Mouse (Mus musculus): ENCODE measurements around the gene Rybp. TPM values are rescaled to one million over a fixed set of nuclear protein-coding genes. Genes with fewer than 3 reads are reported as not detected.

The Rybp gene
- polyA plus RNA-seq, 1 experiment = 37.4 TPM

DNA sequence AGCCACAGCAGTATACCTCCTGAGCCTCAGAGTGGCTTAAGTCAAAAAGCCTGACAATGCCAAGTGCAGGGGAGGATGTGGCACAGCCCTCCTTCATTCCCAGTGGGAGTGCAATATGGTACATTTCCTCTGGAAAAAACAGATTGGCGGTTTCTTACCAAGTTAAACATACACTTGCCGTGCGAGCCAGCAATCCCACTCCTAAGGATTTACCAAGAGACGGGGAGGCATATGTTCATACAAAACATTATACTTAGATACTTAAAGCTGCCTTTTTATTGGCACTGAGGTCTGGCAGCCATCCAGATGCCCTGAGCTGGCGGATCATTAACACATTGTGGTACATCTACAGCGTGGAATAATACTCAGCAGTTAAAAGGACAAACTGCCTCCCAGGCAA, 5.1 kb upstream of the Rybp start:
- TF ChIP-seq CTCF (IDR thresholded peaks at IDR 0.05; ENCODE audit: extremely low read depth, insufficient read depth, low read length) (no peak), POLR2A (IDR thresholded peaks at IDR 0.05; ENCODE audit: extremely low read depth, insufficient read depth, low read length) (no peak)
- H3K4me3 ChIP-seq (ENCODE audit: insufficient read depth, low read length) = no peak overlapping the region
- H3K4me1 ChIP-seq (ENCODE audit: control insufficient read depth, insufficient read depth, low read length) = no peaks in the 10 kb centered on the region
- no peak overlapping the region for H3K27ac ChIP-seq (ENCODE audit: insufficient read depth, low read length)

DNA sequence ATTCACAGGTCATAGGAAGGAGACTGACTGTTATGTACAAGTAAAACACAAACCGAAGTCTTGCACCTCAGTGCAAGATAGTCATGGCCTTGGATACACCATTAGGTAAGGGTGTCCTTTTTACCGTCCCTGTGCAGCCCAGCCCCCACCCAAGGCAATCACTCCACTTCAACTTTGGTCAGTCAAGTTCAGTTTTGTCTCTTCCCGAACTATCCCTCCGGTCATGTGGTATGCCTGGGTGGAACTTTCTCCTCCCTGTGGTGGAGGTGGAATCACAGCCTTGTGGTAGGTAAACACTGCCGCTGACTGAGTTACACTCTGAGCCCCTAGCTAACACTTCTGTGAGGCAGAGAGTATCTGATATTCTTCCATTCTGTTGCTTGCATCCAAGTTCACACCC, 1.8 kb upstream of the Rybp start:
- H3K4me3 ChIP-seq (ENCODE audit: insufficient read depth, low read length) = no peak overlapping the region
- H3K4me1 ChIP-seq (ENCODE audit: control insufficient read depth, insufficient read depth, low read length) = peaks cover 3% of the 10 kb centered on the region; the same call in 1 of the 2 replicates
- TF ChIP-seq CTCF (IDR thresholded peaks at IDR 0.05; ENCODE audit: extremely low read depth, insufficient read depth, low read length) = no peak
- TF ChIP-seq POLR2A (IDR thresholded peaks at IDR 0.05; ENCODE audit: extremely low read depth, insufficient read depth, low read length) = no peak
- no peak overlapping the region for H3K27ac ChIP-seq (ENCODE audit: insufficient read depth, low read length)

DNA sequence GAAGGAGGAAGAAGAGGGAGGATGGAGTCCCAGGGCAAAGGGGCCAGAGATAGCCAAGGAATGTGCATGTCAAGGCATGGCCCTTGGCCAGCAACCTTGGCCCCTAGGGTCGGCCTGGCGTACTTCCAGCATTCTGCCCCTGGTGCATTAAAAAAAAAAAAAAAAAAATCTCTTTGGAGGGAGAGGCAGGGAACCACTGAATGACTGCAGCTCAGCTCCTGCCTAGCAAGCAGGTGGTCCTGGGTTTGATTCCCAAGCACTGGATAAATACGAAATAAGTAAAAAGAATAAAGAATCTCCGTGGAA, 1.4 kb upstream of the Rybp start:
- Histone ChIP-seq H3K4me1 (ENCODE audit: control insufficient read depth, insufficient read depth, low read length) (peaks cover 3% of the 10 kb centered on the region; the same call in 1 of the 2 replicates), H3K27ac (ENCODE audit: insufficient read depth, low read length) (no peak overlapping the region), H3K4me3 (ENCODE audit: insufficient read depth, low read length) (no peak overlapping the region)
- TF ChIP-seq CTCF (IDR thresholded peaks at IDR 0.05; ENCODE audit: extremely low read depth, insufficient read depth, low read length) (no peak), POLR2A (IDR thresholded peaks at IDR 0.05; ENCODE audit: extremely low read depth, insufficient read depth, low read length) (no peak)

DNA sequence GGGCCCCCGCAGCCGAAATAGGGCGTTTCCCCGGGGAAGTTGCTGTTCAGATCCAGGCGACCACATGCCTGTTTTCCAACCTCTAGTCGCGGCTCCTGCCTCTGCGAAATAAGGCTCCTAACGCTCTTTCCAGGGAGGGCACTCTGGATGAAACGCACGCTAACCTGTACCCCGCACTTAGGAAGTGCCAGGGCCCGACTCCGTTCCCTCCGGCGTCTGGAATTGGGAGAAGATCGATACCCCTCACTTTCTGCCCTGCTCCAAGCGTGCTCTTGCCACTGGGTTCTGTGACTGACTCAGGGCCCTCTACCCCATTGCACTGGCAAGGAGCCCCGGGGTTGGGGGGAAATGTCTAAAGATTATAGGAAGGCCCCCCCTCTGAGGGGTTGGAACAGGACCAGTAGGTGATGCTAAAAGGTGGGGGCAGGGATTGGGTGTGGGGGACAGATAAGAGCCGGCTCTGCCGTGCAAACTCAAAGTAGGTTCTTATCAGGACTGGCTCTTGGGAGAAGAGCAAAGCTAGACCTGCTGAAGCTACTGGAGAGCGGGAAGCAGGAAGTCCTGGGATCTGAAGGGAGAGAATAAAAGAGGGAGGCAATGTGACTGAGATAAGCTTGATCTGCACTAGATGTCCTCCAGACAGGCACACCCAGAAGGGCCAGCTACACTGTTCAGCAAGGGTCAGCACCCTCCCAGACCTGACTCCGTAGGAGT, 888 bp upstream of the Rybp start:
- H3K4me1 ChIP-seq (ENCODE audit: control insufficient read depth, insufficient read depth, low read length) = peaks cover 3% of the 10 kb centered on the region; the same call in 1 of the 2 replicates
- peak overlapping the region; percentile 20 for H3K4me3 ChIP-seq (ENCODE audit: insufficient read depth, low read length)
- 0 out of 2 replicates have a peak overlapping the region, but pooled peaks have one; percentile 21 for H3K27ac ChIP-seq (ENCODE audit: insufficient read depth, low read length)
- TF ChIP-seq CTCF (IDR thresholded peaks at IDR 0.05; ENCODE audit: extremely low read depth, insufficient read depth, low read length) (no peak), POLR2A (IDR thresholded peaks at IDR 0.05; ENCODE audit: extremely low read depth, insufficient read depth, low read length) (no peak)

DNA sequence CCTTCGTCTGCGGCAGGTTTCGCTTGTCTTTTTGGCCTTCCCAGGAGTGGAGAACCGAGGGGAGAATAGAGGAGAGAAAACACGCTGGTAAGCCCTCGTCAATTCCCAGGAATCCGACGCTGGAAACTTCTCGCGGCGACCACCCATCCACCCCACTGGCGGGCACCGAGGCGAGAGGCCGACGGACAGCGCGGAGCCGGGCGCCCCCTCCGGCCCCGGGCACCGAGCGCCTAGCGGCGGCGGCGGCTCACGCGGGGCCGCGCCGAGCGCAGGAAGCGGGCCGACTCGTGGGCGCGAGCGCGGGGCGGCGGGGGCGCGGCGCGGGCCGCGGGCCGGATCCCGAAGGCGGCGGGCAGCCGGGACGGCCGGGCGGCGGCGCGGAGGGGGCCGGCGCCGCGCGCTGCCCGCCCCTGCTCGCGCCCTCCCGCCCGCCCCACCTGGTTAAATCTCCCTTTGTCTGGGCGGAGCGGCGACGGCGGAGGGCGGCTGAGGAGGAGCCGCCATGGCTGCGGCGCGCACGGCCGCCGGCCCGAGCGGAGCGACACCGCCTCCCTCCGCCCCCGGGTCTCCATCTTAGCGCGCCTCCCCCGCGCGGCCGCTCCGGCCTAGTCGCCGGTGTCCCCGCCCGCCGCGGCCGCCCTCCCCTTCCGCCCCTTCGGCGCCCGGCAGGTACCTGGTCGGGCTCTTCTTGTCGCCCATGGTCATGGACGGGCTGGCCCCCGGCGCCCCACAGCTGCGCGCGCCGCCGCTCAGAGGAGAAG, 532 bp downstream of the Rybp start:
- peak overlapping the region; percentile 93 for H3K27ac ChIP-seq (ENCODE audit: insufficient read depth, low read length)
- peak overlapping the region; percentile 81 for H3K4me3 ChIP-seq (ENCODE audit: insufficient read depth, low read length)
- no peak for TF ChIP-seq CTCF (IDR thresholded peaks at IDR 0.05; ENCODE audit: extremely low read depth, insufficient read depth, low read length)
- no peak for TF ChIP-seq POLR2A (IDR thresholded peaks at IDR 0.05; ENCODE audit: extremely low read depth, insufficient read depth, low read length)
- peaks cover 3% of the 10 kb centered on the region; the same call in 1 of the 2 replicates for H3K4me1 ChIP-seq (ENCODE audit: control insufficient read depth, insufficient read depth, low read length)

DNA sequence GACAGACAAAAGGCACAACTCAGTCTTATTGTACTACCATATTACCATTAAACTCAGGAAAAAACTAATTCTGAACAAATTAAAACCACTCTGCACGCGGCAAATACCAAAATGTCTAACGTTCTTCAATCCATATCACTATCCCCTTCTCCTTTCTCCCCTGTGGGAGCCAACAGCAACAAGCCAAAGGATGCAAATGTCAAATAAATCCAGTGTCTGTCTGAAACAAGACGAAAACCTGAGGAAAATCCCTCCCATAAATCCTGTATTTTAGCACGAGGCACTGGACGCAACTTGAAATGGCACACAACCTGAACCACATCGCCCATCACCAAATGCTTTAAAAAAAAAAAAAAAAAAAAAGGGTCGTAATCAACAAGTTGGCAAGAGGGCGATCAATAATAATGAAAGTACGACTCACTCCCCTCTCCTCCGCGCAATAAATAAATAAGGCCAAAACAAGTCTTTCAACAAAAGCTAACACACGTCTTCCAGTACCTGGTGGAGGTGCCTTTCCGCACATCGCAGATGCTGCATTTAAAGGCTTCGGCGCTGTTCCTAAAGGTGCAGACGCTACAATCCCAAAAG, 1.2 kb downstream of the Rybp start:
- Histone ChIP-seq H3K27ac (ENCODE audit: insufficient read depth, low read length) (0 out of 2 replicates have a peak overlapping the region, but pooled peaks have one; percentile 35), H3K4me1 (ENCODE audit: control insufficient read depth, insufficient read depth, low read length) (peaks cover 3% of the 10 kb centered on the region; the same call in 1 of the 2 replicates), H3K4me3 (ENCODE audit: insufficient read depth, low read length) (peak overlapping the region; percentile 81)
- TF ChIP-seq CTCF (IDR thresholded peaks at IDR 0.05; ENCODE audit: extremely low read depth, insufficient read depth, low read length) (no peak), POLR2A (IDR thresholded peaks at IDR 0.05; ENCODE audit: extremely low read depth, insufficient read depth, low read length) (no peak)

DNA sequence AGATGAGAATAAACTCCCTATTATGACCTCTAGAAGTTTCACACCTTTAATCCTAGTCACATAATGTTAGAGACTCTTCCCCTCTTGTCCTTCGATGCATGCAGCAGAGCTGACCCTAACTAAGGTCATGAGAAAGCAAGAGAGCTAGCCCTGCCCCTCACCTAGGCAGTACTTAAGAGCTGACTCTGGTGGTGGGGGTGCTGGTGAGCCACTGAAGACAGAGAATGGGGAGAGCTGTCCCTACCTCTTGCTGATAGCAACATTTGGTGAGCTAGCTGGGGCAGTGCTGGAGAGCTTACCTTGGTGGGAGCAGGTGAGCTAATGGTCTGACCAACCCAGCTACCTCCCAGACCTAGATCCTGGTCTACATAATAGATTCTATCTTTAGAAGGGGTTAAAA, 8.4 kb downstream of the Rybp start:
- TF ChIP-seq CTCF (IDR thresholded peaks at IDR 0.05; ENCODE audit: extremely low read depth, insufficient read depth, low read length) (no peak), POLR2A (IDR thresholded peaks at IDR 0.05; ENCODE audit: extremely low read depth, insufficient read depth, low read length) (no peak)
- Histone ChIP-seq H3K27ac (ENCODE audit: insufficient read depth, low read length) (no peak overlapping the region), H3K4me1 (ENCODE audit: control insufficient read depth, insufficient read depth, low read length) (peaks cover 3% of the 10 kb centered on the region; the same call in 1 of the 2 replicates), H3K4me3 (ENCODE audit: insufficient read depth, low read length) (no peak overlapping the region)

DNA sequence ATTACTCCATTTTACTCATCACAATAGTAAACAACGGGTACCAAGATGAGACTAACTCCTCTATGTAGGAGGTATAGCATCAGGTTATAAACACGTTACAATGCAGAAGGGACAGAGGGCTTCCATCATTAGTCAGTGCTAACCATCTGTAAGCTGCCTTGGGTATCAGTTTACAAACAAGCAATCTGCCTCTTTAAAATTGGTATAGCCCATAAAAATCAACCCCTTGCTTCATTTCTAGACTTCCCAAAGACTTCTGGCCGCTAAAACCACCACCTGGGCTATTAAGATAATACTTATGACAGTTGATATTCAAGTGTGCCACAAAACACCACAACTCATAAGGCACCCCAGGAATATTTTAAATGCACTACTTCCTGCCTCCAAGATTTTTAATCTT, 10.9 kb downstream of the Rybp start:
- Histone ChIP-seq H3K4me3 (ENCODE audit: insufficient read depth, low read length) (no peak overlapping the region), H3K27ac (ENCODE audit: insufficient read depth, low read length) (no peak overlapping the region), H3K4me1 (ENCODE audit: control insufficient read depth, insufficient read depth, low read length) (peaks cover 3% of the 10 kb centered on the region; the same call in 1 of the 2 replicates)
- TF ChIP-seq CTCF (IDR thresholded peaks at IDR 0.05; ENCODE audit: extremely low read depth, insufficient read depth, low read length) = no peak
- TF ChIP-seq POLR2A (IDR thresholded peaks at IDR 0.05; ENCODE audit: extremely low read depth, insufficient read depth, low read length) = no peak

DNA sequence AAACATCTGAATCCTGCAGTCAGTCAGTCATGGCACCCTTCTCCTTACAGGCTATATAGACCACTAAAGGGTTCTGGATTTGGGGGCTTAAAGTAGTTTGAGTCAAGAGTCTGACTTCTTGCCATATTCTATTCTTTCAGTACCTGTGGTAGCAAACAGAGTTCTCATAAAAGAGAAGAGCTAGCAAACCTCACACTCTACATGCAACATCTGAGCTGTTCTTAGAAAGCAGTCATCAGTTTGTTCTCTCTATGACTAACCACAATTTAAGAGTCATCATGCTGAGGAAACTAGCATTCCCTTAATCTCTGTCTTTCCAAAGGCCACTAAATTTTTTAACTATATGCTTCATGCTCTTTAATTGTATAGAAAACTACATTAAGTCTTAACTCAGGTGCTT, 11.6 kb downstream of the Rybp start:
- H3K4me1 ChIP-seq (ENCODE audit: control insufficient read depth, insufficient read depth, low read length) = peaks cover 3% of the 10 kb centered on the region; the same call in 1 of the 2 replicates
- H3K4me3 ChIP-seq (ENCODE audit: insufficient read depth, low read length) = no peak overlapping the region
- no peak overlapping the region for H3K27ac ChIP-seq (ENCODE audit: insufficient read depth, low read length)
- TF ChIP-seq POLR2A (IDR thresholded peaks at IDR 0.05; ENCODE audit: extremely low read depth, insufficient read depth, low read length) = no peak
- TF ChIP-seq CTCF (IDR thresholded peaks at IDR 0.05; ENCODE audit: extremely low read depth, insufficient read depth, low read length) = no peak
